Mouse (Mus musculus) midbrain, embryonic 12.5 days (tissue): ENCODE measurements around the gene E2f8. TPM values are rescaled to one million over a fixed set of nuclear protein-coding genes. Genes with fewer than 3 reads are reported as not detected.

Source experiments
- ATAC-seq: fragments of 200-750 bp; cut with Nextera tagmentation; 2 replicates; pipeline ENCODE4 v1.8.0; 2017; ENCODE audit warnings: low read depth, moderate TSS enrichment, moderate library complexity; ENCODE audit not compliant: low FRiP score
- H3K27ac ChIP-seq: fragments of 300-500 bp; sonication (generic); replicated peaks from 2 replicates; pipeline ENCODE4 v1.5.1; 2016; ENCODE audit warnings: mild to moderate bottlenecking
- H3K27me3 ChIP-seq: fragments of 300-500 bp; sonication (generic); 2 replicates; pipeline ENCODE4 v1.6.1; 2016; ENCODE audit warnings: mild to moderate bottlenecking
- H3K36me3 ChIP-seq: fragments of 300-500 bp; sonication (generic); 2 replicates; pipeline ENCODE4 v1.6.1; 2016
- H3K4me1 ChIP-seq: fragments of 300-500 bp; sonication (generic); 2 replicates; pipeline ENCODE4 v1.6.1; 2016
- H3K4me2 ChIP-seq: fragments of 300-500 bp; sonication (generic); replicated peaks from 2 replicates; pipeline ENCODE4 v1.6.1; 2016; ENCODE audit warnings: mild to moderate bottlenecking, moderate library complexity
- H3K4me3 ChIP-seq: fragments of 300-500 bp; sonication (generic); 2 replicates; pipeline ENCODE4 v1.5.1; 2016; ENCODE audit warnings: mild to moderate bottlenecking
- H3K9ac ChIP-seq: fragments of 300-500 bp; sonication (generic); replicated peaks from 2 replicates; pipeline ENCODE4 v1.6.1; 2016; ENCODE audit warnings: mild to moderate bottlenecking, moderate library complexity
- H3K9me3 ChIP-seq: fragments of 300-500 bp; sonication (generic); 2 replicates; pipeline ENCODE4 v1.6.1; 2016; ENCODE audit warnings: mild to moderate bottlenecking
- WGBS: fragments of 180-500 bp; shearing (Covaris S2); methylation state at CpG from one replicate; pipeline ENCODE4 v1.1.7; 2016; 5-methylcytosine and 5-hydroxymethylcytosine counted together
- polyA plus RNA-seq: library from polyadenylated mRNA; unstranded; fragments of >200 nt; fragmentation: Nextera tagmentation; extraction: Ambion mirVana; gene quantifications from 2 replicates; pipeline ENCODE4 v1.2.1, GENCODE M21; 2016

Gene E2f8
- polyA plus RNA-seq, 1 experiment from 2014 or later = 12.8 TPM

DNA sequence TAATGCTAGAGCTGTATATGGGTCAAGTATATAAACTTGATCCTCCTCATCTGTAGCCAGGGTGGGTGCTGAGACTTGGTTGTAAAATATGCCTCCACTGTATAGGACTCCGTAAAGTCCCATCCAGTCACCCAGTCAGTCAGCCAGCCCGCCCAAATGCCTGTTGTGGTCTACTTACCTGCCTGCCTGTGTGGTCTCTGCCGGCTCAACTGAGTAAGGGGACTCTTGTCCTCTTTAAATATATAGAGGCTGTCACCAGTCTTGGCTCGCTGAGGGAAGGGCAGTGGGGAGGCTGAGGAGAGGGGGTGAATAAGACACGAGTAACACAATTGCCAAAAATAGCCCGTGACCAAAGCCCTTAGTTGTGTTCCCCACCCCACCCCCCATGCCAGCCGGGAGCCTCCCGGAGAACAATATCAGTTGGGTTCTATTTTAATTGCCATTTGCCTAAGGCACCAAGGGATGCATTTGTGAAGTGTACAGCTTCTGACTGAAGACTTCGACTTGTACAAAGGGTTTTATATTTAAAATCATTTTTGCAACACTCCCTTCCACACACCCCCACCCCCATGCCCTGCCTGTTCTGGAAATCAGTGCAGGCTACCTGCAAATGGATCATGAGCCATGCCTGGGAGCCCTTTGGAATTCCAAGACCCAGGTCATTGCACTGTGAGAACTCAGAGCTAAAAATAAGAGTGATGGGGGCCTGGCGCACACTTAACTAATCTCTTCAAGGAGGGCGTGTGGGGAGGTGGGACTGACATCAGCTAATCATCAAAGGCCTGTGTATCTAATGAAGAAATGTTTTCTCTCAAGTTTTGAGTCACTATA is 33.4 kb downstream of the E2f8 start, which contains the start of gene Csrp3:
Csrp3 (minus strand) TSS at position 214 of the 831 bp plus-strand sequence.
- Histone ChIP-seq H3K27me3 (peaks cover 37% of the 10 kb centered on the region), H3K27ac (no peak within 1 kb of the TSS), H3K4me2 (no peak within 1 kb of the TSS), H3K36me3 (no peaks in the 10 kb centered on the region), H3K9ac (no peak within 1 kb of the TSS), H3K4me1 (peaks cover 7% of the 10 kb centered on the region; the same call in 1 of the 2 replicates), H3K9me3 (no peaks in the 10 kb centered on the region), H3K4me3 (no peak within 1 kb of the TSS)
- ATAC-seq = peak; percentile 47; the same call in 1 of the 2 replicates
- 59% methylated on average over 11 of the region's 11 CpGs for WGBS

DNA sequence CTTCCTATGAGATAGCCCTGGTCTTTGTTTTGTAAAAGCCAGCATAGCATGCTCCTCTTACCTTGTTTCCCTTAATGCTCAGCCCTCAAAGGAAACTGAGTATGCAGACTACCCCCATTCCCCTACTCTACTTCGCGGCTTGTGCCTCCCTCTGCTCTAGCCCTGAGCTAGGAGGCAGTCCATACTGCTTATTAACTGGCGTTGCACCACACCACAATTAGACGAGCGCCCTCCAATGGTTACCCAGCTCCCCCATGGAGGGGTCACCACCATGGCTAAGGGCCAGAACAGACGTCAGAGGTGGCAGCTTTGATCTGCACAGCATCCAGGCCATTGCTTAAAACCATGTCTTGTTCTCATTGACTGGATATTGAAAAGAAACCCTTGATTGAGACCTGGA is 34.6 kb downstream of the E2f8 start:
- H3K27ac ChIP-seq = no peak overlapping the region
- 62% methylated on average over 6 of the region's 6 CpGs for whole genome bisulfite sequencing
- no peaks in the 10 kb centered on the region for H3K9me3 ChIP-seq
- H3K9ac ChIP-seq = no peak overlapping the region
- no peaks in the 10 kb centered on the region for H3K36me3 ChIP-seq
- H3K4me1 ChIP-seq = peaks cover 7% of the 10 kb centered on the region; the same call in 1 of the 2 replicates
- no peak overlapping the region for H3K4me3 ChIP-seq
- ATAC-seq = no peak
- no peak overlapping the region for H3K4me2 ChIP-seq
- peaks cover 49% of the 10 kb centered on the region for H3K27me3 ChIP-seq

DNA sequence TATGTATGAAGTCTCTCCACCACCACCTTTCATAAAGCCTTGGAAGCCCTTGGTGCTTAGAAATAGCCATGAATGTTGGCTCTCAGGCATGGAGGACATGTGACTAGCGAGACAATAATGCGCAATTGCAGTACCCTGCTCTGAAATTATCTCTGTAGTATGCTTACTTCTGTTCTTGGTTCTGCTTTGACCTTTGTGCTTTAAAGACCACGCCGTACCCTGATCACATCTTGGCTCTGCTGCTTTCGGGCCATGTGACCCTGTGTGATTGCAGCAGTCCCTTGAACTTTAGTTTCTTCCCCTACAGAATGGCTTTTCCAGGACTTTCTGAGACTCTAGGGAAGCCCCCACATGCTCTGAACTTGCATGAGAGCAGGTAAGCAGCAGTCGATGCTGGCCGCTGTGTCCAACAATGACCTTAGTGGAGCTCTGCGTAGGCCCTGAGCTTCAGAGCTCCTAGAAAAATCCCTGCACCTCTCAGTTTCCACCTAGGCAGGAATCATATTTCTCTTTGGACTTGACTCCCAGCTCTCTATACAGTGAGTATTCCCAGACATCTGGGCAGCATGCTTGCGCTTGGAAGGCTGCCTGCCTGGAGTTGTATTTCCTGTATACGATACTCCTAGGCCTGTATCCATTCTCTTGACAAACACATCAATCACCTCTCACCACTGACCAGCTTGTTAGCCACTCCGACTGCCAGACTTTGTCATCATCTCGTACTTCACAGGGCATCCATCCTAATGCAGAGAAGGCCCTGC is 36.0 kb downstream of the E2f8 start:
- no peak for ATAC-seq
- Histone ChIP-seq H3K4me1 (peaks cover 7% of the 10 kb centered on the region; the same call in 1 of the 2 replicates), H3K4me2 (no peak overlapping the region), H3K4me3 (no peak overlapping the region), H3K36me3 (no peaks in the 10 kb centered on the region), H3K27me3 (peaks cover 56% of the 10 kb centered on the region), H3K27ac (no peak overlapping the region), H3K9ac (no peak overlapping the region), H3K9me3 (no peaks in the 10 kb centered on the region)
- 92% methylated on average over 12 of the region's 12 CpGs for WGBS

DNA sequence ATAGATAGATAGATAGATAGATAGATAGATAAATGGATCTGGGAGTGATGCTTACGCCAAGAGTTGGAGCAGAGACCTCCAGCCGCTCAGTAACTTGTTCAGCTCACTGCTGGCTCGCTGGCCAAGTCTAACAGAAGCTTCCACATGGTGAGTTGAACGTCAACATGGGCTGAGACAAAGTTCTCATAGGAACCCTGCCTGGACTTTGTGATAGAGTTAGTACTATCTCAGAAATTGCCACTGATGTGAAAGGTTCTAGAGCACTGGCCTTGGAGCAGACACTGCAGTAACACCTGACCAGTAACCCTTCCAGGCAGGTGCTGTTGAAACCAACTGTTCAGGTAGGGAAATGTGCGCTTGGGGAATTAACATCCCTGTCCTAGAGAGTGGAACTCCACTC is 37.9 kb downstream of the E2f8 start:
- Histone ChIP-seq H3K9ac (no peak overlapping the region), H3K36me3 (no peaks in the 10 kb centered on the region), H3K27me3 (peaks cover 74% of the 10 kb centered on the region), H3K9me3 (no peaks in the 10 kb centered on the region), H3K4me2 (no peak overlapping the region), H3K27ac (no peak overlapping the region), H3K4me3 (no peak overlapping the region), H3K4me1 (peaks cover 7% of the 10 kb centered on the region; the same call in 1 of the 2 replicates)
- no peak for ATAC-seq
- 90% methylated on average over 5 of the region's 5 CpGs for WGBS

DNA sequence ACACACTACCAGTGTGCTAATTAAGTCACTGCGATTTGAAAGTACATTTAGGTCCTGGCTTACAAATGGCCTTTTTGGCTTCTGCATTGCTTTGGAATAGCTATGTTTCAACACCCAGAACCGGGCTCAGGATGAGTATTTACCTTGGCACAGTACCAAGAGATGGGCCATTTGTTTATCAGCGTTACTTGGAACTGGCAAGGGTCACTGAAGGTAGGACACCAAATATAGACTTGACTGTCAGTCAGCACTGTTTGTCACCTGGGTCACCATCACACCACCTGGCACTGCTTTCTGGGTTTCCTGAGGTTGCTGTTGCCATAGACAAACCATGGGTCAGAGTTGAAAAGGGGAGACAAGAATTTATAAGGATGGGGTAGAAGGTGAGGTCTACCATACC is 39.0 kb downstream of the E2f8 start:
- peaks cover 82% of the 10 kb centered on the region for H3K27me3 ChIP-seq
- 72% methylated on average over 3 of the region's 3 CpGs for WGBS
- no peak overlapping the region for H3K27ac ChIP-seq
- no peak overlapping the region for H3K4me2 ChIP-seq
- no peak overlapping the region for H3K4me3 ChIP-seq
- no peaks in the 10 kb centered on the region for H3K9me3 ChIP-seq
- ATAC-seq = no peak
- no peaks in the 10 kb centered on the region for H3K36me3 ChIP-seq
- no peaks in the 10 kb centered on the region for H3K4me1 ChIP-seq
- no peak overlapping the region for H3K9ac ChIP-seq

DNA sequence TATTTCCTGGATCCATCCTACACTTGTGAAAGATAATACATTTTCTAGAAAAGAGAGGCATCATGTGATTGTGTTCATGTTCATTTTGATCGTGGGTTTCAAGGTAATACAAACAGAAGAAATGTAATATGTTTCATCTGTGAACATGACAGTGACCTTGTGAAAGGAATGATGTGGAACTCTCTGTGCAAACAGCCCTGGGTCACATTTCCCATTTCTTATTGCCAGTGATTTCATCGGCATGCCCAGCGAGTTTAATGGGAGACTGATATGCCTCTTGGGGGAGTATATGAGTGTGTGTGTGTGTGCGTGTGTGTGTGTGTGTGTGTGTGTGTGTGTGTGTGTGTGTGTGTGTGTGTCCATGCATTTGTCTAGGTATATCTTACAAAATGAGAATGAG is 39.9 kb downstream of the E2f8 start:
- 70% methylated on average over 4 of the region's 4 CpGs for WGBS
- Histone ChIP-seq H3K27me3 (peaks cover 84% of the 10 kb centered on the region), H3K9ac (no peak overlapping the region)

DNA sequence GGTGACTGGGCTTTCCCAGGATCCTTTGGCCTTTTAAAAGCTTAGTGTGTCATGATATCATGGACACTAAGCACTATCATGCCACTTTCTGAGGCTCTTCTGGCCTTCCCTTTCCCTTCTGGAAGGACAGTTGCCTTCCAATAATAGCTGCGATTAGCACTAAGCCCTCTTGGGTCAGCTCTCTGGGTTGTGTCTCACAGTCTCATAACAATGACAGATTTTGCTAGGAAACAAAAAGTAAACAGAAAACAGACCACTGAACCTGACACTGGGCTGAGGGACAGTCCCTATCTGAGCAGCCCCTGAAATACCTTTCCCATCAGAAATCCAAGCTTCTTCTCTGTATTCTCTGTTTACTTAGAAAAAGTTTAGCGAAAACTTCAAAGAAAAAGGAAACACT is 40.9 kb downstream of the E2f8 start:
- no peak overlapping the region for H3K27ac ChIP-seq
- H3K27me3 ChIP-seq = peaks cover 87% of the 10 kb centered on the region
- no peak for ATAC-seq
- H3K4me1 ChIP-seq = peaks cover 2% of the 10 kb centered on the region
- no peak overlapping the region for H3K9ac ChIP-seq
- 83% methylated on average over 2 of the region's 2 CpGs for WGBS
- H3K9me3 ChIP-seq = no peaks in the 10 kb centered on the region
- no peaks in the 10 kb centered on the region for H3K36me3 ChIP-seq
- H3K4me2 ChIP-seq = no peak overlapping the region
- H3K4me3 ChIP-seq = no peak overlapping the region

More for the DNA sequence above, 39.9 kb downstream of the E2f8 start:
- Histone ChIP-seq H3K27ac (no peak overlapping the region), H3K36me3 (no peaks in the 10 kb centered on the region), H3K4me1 (no peaks in the 10 kb centered on the region), H3K9me3 (no peaks in the 10 kb centered on the region), H3K4me3 (no peak overlapping the region), H3K4me2 (no peak overlapping the region)
- no peak for ATAC-seq

DNA sequence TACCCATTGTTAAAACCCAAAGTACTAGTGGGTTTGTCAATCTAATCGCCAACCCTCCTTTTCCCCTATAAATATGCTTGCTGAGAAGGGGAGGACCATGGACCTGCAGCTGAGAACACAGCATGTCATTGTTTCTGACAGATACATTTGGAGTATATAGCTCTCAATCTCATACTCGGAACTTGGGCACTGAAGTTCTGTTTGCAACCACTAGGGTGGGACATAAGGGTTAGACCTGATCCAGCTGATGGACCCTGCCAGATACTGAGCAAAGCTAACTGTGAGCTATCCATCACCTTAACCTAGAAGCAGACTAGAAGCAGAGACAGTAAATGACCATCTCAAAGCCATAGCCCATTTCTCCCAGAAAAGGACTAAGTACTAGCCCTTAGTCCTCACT is 43.0 kb downstream of the E2f8 start:
- ATAC-seq = no peak
- no peak overlapping the region for H3K27ac ChIP-seq
- no peak overlapping the region for H3K4me3 ChIP-seq
- H3K27me3 ChIP-seq = peaks cover 86% of the 10 kb centered on the region
- no peaks in the 10 kb centered on the region for H3K9me3 ChIP-seq
- H3K36me3 ChIP-seq = no peaks in the 10 kb centered on the region
- H3K9ac ChIP-seq = no peak overlapping the region
- peaks cover 14% of the 10 kb centered on the region for H3K4me1 ChIP-seq
- H3K4me2 ChIP-seq = no peak overlapping the region
- 69% methylated on average over 2 of the region's 2 CpGs for WGBS

DNA sequence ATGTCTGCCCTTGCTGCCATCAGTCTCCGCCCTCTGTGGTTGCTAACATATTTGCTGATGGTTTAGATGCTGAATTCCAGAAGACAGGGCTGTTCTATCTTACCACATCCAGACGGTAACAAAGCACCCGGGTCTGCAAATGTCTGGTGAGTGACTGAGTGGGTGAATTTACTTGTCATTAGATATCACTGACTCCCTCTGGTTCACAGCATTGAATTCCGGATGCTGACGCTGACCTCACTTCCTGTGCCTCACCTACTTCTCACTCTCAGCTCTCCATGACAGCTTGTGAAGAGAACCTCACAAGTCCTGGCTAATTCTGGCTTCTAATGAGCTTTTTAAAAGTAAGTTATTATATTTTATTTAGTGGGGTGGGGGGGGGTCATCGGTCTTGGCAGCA is 44.4 kb downstream of the E2f8 start:
- Histone ChIP-seq H3K9me3 (no peaks in the 10 kb centered on the region), H3K36me3 (no peaks in the 10 kb centered on the region), H3K4me2 (no peak overlapping the region), H3K27me3 (peaks cover 87% of the 10 kb centered on the region), H3K27ac (no peak overlapping the region), H3K4me3 (no peak overlapping the region), H3K4me1 (peaks cover 14% of the 10 kb centered on the region), H3K9ac (no peak overlapping the region)
- 86% methylated on average over 6 of the region's 6 CpGs for WGBS
- no peak for ATAC-seq

DNA sequence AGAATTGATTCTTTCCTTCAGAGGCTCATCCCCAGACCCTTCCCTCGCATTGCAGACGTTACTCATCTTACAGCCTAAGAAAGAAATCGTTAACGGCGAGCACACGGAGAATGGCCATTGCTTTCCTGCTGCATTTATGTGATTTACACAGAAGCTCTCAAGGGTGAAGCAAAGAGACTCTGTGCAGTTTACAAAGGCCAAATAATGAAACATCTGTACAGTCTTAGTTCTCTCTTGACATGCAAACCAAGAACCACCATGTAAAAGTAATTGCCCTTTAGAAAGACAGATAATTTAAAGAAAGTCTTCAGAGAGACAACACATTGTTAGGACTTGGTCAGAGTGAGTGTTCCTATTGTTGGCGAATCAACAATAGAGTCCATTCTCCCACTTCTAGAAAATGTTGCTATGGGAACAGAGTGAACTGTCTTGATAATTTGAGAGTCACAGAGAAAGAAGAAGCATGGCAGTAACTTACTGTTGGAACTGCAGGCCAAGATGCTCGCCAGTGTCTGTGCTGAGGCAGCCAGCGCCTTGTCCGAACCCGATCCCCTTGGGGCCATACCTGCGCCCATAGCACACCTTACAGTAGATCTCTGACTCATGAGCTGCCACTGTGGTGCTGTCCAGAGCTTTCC is 46.3 kb downstream of the E2f8 start:
- peak; percentile 54 for ATAC-seq
- 48% methylated on average over 12 of the region's 12 CpGs for WGBS
- H3K9me3 ChIP-seq = no peaks in the 10 kb centered on the region
- H3K27ac ChIP-seq = no peak overlapping the region
- no peak overlapping the region for H3K4me3 ChIP-seq
- H3K4me1 ChIP-seq = peaks cover 14% of the 10 kb centered on the region
- H3K36me3 ChIP-seq = no peaks in the 10 kb centered on the region
- peaks cover 91% of the 10 kb centered on the region for H3K27me3 ChIP-seq
- H3K4me2 ChIP-seq = no peak overlapping the region
- no peak overlapping the region for H3K9ac ChIP-seq

DNA sequence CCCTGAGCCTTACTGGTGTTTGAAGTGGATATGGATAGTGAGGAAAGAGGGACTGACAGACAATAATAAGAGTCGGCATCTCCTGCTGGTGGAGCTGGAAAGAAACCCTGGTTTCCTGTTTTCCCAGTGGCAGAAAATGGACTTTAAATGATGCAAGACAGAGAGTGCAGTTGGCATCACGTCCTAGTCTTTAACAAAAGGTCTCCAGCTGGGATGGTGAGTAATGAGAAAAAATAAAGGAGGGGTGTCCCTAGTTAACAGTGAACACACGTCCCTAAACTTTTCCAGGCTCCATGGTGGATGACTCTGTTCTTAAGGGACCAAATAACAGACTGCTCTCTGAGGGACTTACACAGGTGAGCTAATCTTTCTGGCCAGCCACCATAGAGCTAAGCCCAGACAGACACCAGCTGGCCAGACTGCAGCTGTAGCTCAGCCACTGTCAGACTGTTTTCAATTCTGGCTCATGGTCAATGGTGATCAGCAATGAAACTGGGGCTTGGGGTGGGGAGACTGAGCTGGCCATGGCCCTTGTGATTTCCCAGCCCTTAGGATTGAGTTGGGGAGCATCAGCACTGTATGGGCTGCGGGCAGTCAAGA is 46.9 kb downstream of the E2f8 start:
- Histone ChIP-seq H3K4me1 (peaks cover 14% of the 10 kb centered on the region), H3K27ac (no peak overlapping the region), H3K27me3 (peaks cover 90% of the 10 kb centered on the region), H3K9me3 (no peaks in the 10 kb centered on the region), H3K9ac (no peak overlapping the region), H3K36me3 (no peaks in the 10 kb centered on the region), H3K4me2 (no peak overlapping the region), H3K4me3 (no peak overlapping the region)
- 54% methylated on average over 4 of the region's 4 CpGs for WGBS
- ATAC-seq = no peak
